Mouse (Mus musculus) mouse embryonic stem cell (cell line): ENCODE measurements around the gene Nt5c3b.

ENCODE experiments used
- in situ Hi-C, 2 experiments: fragments of 300-500 bp; cut with MboI; formaldehyde crosslinking; loops; 1 replicate in 1 of 2; 3 replicates in 1 of 2; pipeline ENCODE4 v1.14.3; 2019 to 2020; ENCODE audit warnings: low sequenced_read_pairs in 2 of 2, low pct_unique_long_range_greater_than_20kb in 1 of 2, mixed read lengths in 1 of 2; ENCODE audit not compliant: unreplicated experiment in 1 of 2

Gene Nt5c3b

DNA sequence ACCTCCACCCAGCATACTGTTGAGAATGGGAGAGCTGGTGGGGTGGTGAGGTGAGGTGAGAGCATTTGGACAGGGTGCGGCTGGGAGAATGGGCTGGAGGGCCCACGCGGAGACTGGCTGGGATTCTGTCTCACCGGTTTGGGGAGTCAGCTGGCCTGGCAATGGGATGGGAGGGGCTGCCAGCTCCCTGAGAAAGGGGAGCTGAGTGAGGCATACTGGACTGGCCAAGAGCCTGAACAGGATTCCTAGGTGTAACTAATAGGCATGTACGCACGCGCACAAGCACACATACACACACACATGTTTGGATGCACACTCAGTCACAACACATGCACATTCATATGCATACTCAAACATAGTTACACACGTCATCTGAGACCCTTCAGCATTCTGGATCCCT, 35.3 kb downstream of the Nt5c3b start:
- in situ Hi-C loops, result loop anchor here (5.0 kb wide), 2 partner anchors 44 to 49 kb away; partner anchors contain the start of gene Hap1 (in 1 of the 2)

GRCm38 (mm10) chr11:100404456-100405074, 37.0 kb downstream of the Nt5c3b start:
- in situ Hi-C loops, result loop anchor here (5.0 kb wide), 2 partner anchors 42 to 47 kb away; partner anchors contain the start of gene Hap1 (in 1 of the 2)

DNA sequence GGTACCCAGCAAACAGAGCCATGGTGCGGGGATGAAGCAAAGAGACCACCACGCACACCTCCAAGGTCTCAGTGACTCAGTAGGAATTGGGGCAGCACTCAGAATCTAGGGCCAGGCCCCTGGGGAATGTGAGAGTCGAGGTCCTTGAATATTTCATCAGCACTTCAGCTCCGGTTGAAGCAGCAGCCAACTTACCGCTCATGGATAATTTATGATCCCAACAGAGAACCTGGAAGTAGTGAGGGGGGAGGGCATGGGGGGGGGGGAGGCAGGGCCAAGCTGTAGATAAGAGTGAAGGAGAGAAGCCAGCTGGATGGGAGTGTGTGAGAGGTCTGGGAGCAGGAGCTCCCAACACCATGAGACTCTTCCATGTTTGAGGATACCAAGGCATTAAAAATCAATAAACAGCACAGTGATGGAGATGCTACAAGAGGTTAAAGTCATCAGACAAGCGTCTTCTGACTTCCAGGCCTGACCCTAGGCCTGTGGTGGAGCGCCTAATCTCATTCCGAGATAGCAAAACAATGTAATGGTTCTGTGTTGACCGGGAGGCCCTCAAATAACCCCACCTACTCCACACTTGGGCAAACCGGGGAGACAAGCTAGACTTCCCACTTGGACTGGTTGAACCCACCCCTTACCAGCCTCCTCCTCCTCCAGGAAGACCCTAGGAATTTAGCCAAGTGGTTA, 38.0 kb downstream of the Nt5c3b start:
- in situ Hi-C loops, result no loop called here

DNA sequence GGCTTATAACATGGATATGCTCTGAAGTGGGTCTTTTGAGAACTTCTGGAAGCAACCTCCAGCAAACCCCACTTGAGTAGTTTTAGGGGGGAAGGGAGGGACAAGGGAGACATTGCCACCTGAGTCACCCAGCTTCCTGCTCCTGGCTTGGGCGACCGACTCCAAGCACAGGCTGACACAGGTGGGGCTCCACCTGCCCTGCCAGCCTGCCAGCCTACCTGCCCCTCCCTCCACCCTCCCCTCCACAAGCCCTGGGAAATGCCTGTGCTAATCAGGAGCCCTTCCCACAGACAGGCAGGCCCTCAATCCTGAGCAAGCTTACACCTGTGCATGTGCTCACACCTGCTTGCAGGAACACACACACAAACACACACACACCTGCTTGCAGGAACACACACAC, 38.9 kb downstream of the Nt5c3b start:
- in situ Hi-C loops, result no loop called here

DNA sequence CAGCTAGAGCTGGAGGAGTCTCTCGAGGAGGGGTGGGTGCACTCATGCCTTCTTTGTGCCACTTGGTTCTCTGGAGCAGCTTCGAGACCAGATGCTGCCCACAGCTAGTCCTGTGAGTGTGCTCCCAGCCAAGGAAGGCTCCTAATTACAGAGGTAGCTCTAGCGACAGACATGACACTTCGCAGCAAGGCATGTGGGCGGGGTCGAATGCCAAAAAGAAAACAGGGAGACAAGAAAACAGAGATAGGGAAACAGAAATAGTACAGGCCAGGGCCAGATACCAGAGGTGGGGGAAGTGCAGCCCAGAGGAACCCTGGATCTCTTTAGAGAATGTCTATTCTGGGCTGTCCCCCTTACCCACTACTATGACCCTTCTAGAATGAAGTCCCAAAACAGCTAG, 39.4 kb downstream of the Nt5c3b start:
- in situ Hi-C loops, result no loop called here

- in situ Hi-C loops, result no loop called here
These were observed 40.8 kb downstream of the Nt5c3b start for GRCm38 (mm10) chr11:100400842-100401241.

DNA sequence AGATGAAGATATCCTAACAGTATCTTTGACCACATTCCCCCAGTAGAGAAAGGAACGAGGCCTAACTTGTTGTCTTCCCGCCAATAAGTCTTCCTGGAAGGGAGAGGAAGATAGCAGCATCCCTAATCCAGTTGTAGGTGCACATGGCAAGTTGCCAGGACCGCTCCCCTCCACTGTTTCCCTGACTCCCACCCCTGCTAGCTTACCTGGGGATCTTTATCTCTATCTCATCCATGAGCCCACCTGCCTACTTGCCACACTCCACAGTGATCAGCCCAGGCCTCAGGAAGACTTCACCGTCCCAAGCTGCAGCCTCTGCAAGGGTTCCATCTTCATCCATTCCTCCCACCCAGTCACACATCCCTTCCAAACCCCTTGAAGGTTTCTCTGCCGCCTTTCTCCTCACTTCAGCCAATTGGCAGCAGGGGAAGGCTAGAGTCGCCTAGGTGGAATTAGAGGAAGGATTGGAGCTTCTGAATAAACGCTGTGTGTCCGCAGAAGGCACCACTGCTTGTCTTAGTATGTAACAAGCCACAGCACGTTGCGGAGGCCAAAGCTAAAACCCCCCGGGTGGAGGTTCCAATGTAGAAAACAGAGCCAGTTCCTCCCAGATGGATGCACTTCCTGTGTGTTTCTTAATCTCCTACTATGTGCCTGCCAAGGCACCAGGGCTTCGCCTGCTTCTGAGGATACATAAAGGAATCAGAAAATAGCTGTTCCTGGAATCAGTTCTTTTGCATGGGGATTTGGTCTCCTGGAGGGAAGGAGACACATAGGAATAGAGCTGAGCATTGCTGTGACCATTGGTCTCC, 41.7 kb downstream of the Nt5c3b start:
- in situ Hi-C loops, result no loop called here

- in situ Hi-C loops, result no loop called here
These were observed 42.3 kb downstream of the Nt5c3b start for GRCm38 (mm10) chr11:100399320-100399719.

GRCm38 (mm10) chr11:100398517-100398916, 43.1 kb downstream of the Nt5c3b start:
- in situ Hi-C loops, result no loop called here

GRCm38 (mm10) chr11:100397600-100398389, 43.8 kb downstream of the Nt5c3b start, which contains the start of gene Jup:
TSS of gene Jup (minus strand) at chr11:100397763.
- in situ Hi-C loops, result no loop called here

GRCm38 (mm10) chr11:100396886-100397599, 44.6 kb downstream of the Nt5c3b start:
- in situ Hi-C loops, result no loop called here

GRCm38 (mm10) chr11:100395861-100396631, 45.6 kb downstream of the Nt5c3b start:
- in situ Hi-C loops, result no loop called here

DNA sequence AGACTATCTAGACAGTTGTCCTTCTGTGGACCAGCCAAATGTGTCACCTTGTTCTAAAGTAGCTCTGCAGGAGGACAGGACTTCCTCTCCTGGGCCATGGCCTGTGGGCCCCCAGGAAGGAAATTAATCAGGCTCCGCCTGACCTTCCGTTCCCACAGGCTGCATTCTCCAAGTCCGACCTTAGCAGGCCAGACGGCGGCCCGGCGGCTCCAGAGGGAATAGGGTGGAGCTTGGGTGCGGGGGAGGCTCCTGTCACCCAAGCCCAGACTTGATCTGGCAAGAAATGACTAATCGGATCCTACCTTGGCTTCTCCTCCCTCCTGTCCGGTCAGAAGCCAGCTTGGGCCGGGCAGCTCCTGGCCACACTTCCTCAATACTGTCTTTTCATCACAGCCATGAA, 46.4 kb downstream of the Nt5c3b start:
- in situ Hi-C loops, result no loop called here

- in situ Hi-C loops, result no loop called here
These were observed 47.1 kb downstream of the Nt5c3b start for GRCm38 (mm10) chr11:100394353-100395074.

GRCm38 (mm10) chr11:100393733-100394132, 47.9 kb downstream of the Nt5c3b start:
- in situ Hi-C loops, result no loop called here

DNA sequence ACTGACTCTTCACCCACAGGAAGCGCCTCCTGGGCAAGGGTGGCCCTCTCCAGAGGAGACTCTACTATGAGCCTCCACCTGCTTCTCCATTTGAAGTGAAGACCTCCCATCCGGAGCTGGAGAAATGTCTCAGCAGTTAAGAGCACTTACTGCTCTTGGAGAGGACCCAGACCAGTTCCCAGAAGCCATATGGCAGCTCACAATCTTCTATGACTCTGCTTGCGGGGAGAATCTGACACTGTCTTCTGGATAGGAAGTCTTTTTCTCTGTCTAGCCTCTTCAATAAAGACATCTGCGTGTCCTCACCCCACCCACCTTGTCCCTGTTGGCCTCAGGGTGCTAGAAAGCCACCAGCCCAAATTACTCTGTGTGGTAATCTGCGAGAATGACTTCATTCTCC, 48.6 kb downstream of the Nt5c3b start:
- in situ Hi-C loops, result no loop called here

- in situ Hi-C loops, result no loop called here
These were observed 49.7 kb downstream of the Nt5c3b start for GRCm38 (mm10) chr11:100391884-100392345.
